8 mouse cellular contexts compared by ENCODE assay signal in genomic region chr4:129058207-129059092, GRCm38 (mm10). TPM values are rescaled to one million over a fixed set of nuclear protein-coding genes. Genes with fewer than 3 reads are reported as not detected.
DNase-seq lines count a peak whose midpoint lies in the region; ATAC-seq and TF ChIP-seq lines count a peak whose summit lies in the region.

Gene Rnf19b (plus strand): TSS chr4:129058271.

- peak within 1 kb of the TSS; percentile 99 for H3K4me2 ChIP-seq in embryonic facial prominence, embryonic 11.5 days (ENCODE audit: low read depth, low read length)
- H3K4me2 ChIP-seq in midbrain, postnatal 0 days (ENCODE audit: low read depth, low read length, poor library complexity, severe bottlenecking): peak within 1 kb of the TSS; percentile 88
- H3K4me2 ChIP-seq in stomach, embryonic 15.5 days: peak within 1 kb of the TSS; percentile 100

- no peaks in the 10 kb centered on the region for H3K79me2 ChIP-seq in heart, adult 2 months (replicated peaks; ENCODE audit: control insufficient read depth, insufficient read depth, low read length)
- H3K79me2 ChIP-seq in liver, adult 2 months (ENCODE audit: control insufficient read depth, insufficient read depth, low read length): peaks cover 12% of the 10 kb centered on the region; the same call in 1 of the 2 replicates

- peak; percentile 61 for DNase-seq in 3134 (ENCODE audit: extremely low read depth, insufficient read length, low spot score)
- DNase-seq in adrenal gland, adult 18-20 months (ENCODE audit: low spot score in 2 of 2): peak in 1 of 2 experiments; percentile 63
- peak; percentile 55 for DNase-seq in embryonic facial prominence, embryonic 11.5 days (ENCODE audit: low spot score)
- peak in 1 of 2 experiments; percentile 71 for DNase-seq in heart, adult 2 months
- DNase-seq in kidney, adult 18-20 months: peak; percentile 66
- no peak for DNase-seq in liver, adult 2 months (ENCODE audit: extremely low read depth, low read depth, low spot score)
- peak; percentile 21 for DNase-seq in midbrain, postnatal 0 days (ENCODE audit: low spot score)

- intact Hi-C loops in heart, adult 2 months (cut with DNase I): loop anchor here (2.0 to 5.0 kb wide), 4 partner anchors 36 to 336 kb away; partner anchors contain the start of genes S100pbp and Yars

- no peaks in the 10 kb centered on the region for H3K27me3 ChIP-seq in embryonic facial prominence, embryonic 11.5 days (ENCODE audit: control insufficient read depth, insufficient read depth, low read length)
- H3K27me3 ChIP-seq in heart, adult 2 months (ENCODE audit: control insufficient read depth, insufficient read depth, low read length): no peaks in the 10 kb centered on the region
- no peaks in the 10 kb centered on the region for H3K27me3 ChIP-seq in liver, adult 2 months (ENCODE audit: control insufficient read depth, insufficient read depth, low read length)
- H3K27me3 ChIP-seq in midbrain, postnatal 0 days (ENCODE audit: insufficient read depth, low read length): no peaks in the 10 kb centered on the region
- H3K27me3 ChIP-seq in stomach, embryonic 15.5 days (replicated peaks): no peaks in the 10 kb centered on the region

- peak within 1 kb of the TSS; percentile 79 for H3K27ac ChIP-seq in embryonic facial prominence, embryonic 11.5 days (replicated peaks; ENCODE audit: low read depth, low read length)
- peak within 1 kb of the TSS; percentile 86 for H3K27ac ChIP-seq in heart, adult 2 months
- peak within 1 kb of the TSS; percentile 48 for H3K27ac ChIP-seq in liver, adult 2 months (replicated peaks; ENCODE audit: insufficient read depth, low read depth, low read length)
- H3K27ac ChIP-seq in midbrain, postnatal 0 days (ENCODE audit: low read depth, low read length): peak within 1 kb of the TSS; percentile 92
- H3K27ac ChIP-seq in stomach, embryonic 15.5 days: peak within 1 kb of the TSS; percentile 88

- TF ChIP-seq EP300 in heart, adult 2 months (IDR thresholded peaks at IDR 0.05; ENCODE audit: insufficient read depth, low read depth, low read length): no peak

- under 1% methylated on average over 77 of the region's 107 CpGs for WGBS in embryonic facial prominence, embryonic 11.5 days
- under 1% methylated on average over 86 of the region's 107 CpGs for WGBS in heart, adult 2 months
- WGBS in liver, adult 2 months: under 1% methylated on average over 96 of the region's 107 CpGs
- WGBS in midbrain, postnatal 0 days: under 1% methylated on average over 69 of the region's 107 CpGs
- WGBS in stomach, embryonic 15.5 days: under 1% methylated on average over 85 of the region's 107 CpGs

- no peaks in the 10 kb centered on the region for H3K9me3 ChIP-seq in embryonic facial prominence, embryonic 11.5 days (replicated peaks; ENCODE audit: control insufficient read depth, low read length)
- H3K9me3 ChIP-seq in midbrain, postnatal 0 days (ENCODE audit: low read length): no peaks in the 10 kb centered on the region
- no peaks in the 10 kb centered on the region for H3K9me3 ChIP-seq in stomach, embryonic 15.5 days

- no peaks in the 10 kb centered on the region for H3K36me3 ChIP-seq in embryonic facial prominence, embryonic 11.5 days (replicated peaks; ENCODE audit: control insufficient read depth, insufficient read depth, low read depth, low read length)
- no peaks in the 10 kb centered on the region; the same call in 1 of the 2 replicates for H3K36me3 ChIP-seq in heart, adult 2 months (ENCODE audit: control insufficient read depth, insufficient read depth, low read length)
- H3K36me3 ChIP-seq in liver, adult 2 months (ENCODE audit: control insufficient read depth, insufficient read depth, low read length): no peaks in the 10 kb centered on the region
- no peaks in the 10 kb centered on the region for H3K36me3 ChIP-seq in midbrain, postnatal 0 days (ENCODE audit: insufficient read depth, low read length)
- no peaks in the 10 kb centered on the region for H3K36me3 ChIP-seq in stomach, embryonic 15.5 days

- peaks cover 9% of the 10 kb centered on the region; the same call in 1 of the 2 replicates for H3K4me1 ChIP-seq in embryonic facial prominence, embryonic 11.5 days (ENCODE audit: control insufficient read depth, insufficient read depth, low read length)
- no peaks in the 10 kb centered on the region; the same call in none of the 2 replicates for H3K4me1 ChIP-seq in heart, adult 2 months (ENCODE audit: control insufficient read depth, insufficient read depth, low read length)
- H3K4me1 ChIP-seq in liver, adult 2 months (ENCODE audit: control insufficient read depth, insufficient read depth, low read length): peaks cover 10% of the 10 kb centered on the region
- H3K4me1 ChIP-seq in midbrain, postnatal 0 days (ENCODE audit: insufficient read depth, low read length): peaks cover 4% of the 10 kb centered on the region; the same call in 1 of the 2 replicates
- peaks cover 10% of the 10 kb centered on the region for H3K4me1 ChIP-seq in stomach, embryonic 15.5 days

- no peak for TF ChIP-seq CTCF in heart, adult 2 months (IDR thresholded peaks at IDR 0.05)
- TF ChIP-seq CTCF in liver, adult 2 months (IDR thresholded peaks at IDR 0.05; ENCODE audit: low read depth, low read length): no peak
- no peak for TF ChIP-seq CTCF in midbrain, postnatal 0 days (IDR thresholded peaks at IDR 0.05)

- H3K9ac ChIP-seq in embryonic facial prominence, embryonic 11.5 days (replicated peaks; ENCODE audit: low read length): peak within 1 kb of the TSS; percentile 90
- H3K9ac ChIP-seq in heart, adult 2 months (ENCODE audit: low read depth, low read length): peak within 1 kb of the TSS; percentile 94
- peak within 1 kb of the TSS; percentile 88 for H3K9ac ChIP-seq in liver, adult 2 months (ENCODE audit: low read depth, low read length)
- H3K9ac ChIP-seq in midbrain, postnatal 0 days (replicated peaks; ENCODE audit: low read length, poor library complexity, severe bottlenecking): peak within 1 kb of the TSS; percentile 90
- H3K9ac ChIP-seq in stomach, embryonic 15.5 days: peak within 1 kb of the TSS; percentile 83

- TF ChIP-seq POLR2A in heart, adult 2 months (IDR thresholded peaks at IDR 0.05; ENCODE audit: insufficient read depth, low read depth, low read length): no peak
- no peak for TF ChIP-seq POLR2A in liver, adult 2 months (IDR thresholded peaks at IDR 0.05; ENCODE audit: extremely low read depth, insufficient read depth, low read length)

- ATAC-seq in embryonic facial prominence, embryonic 11.5 days (replicated peaks; ENCODE audit: insufficient number of reproducible peaks, low FRiP score, low TSS enrichment, low read depth): peak; percentile 67
- ATAC-seq in midbrain, postnatal 0 days (ENCODE audit: low FRiP score): peak; percentile 44
- peak; percentile 69 for ATAC-seq in stomach, embryonic 15.5 days (ENCODE audit: insufficient read depth, low FRiP score, low read depth)

- H3K4me3 ChIP-seq in embryonic facial prominence, embryonic 11.5 days (ENCODE audit: low read depth, low read length): peak within 1 kb of the TSS; percentile 87
- peak within 1 kb of the TSS; percentile 94 for H3K4me3 ChIP-seq in heart, adult 2 months
- H3K4me3 ChIP-seq in liver, adult 2 months (ENCODE audit: insufficient read depth, low read depth, low read length): peak within 1 kb of the TSS; percentile 70
- peak within 1 kb of the TSS; percentile 80 for H3K4me3 ChIP-seq in midbrain, postnatal 0 days (ENCODE audit: low read depth, low read length)
- peak within 1 kb of the TSS; percentile 85 for H3K4me3 ChIP-seq in stomach, embryonic 15.5 days (replicated peaks)

RNA-seq across cellular contexts. Expression of gene Rnf19b, which starts in this region (rescaled TPM):
- total RNA-seq in adrenal gland, adult 18-20 months (2021): 10 to 100 TPM; 28.6 to 41.3 TPM
- polyA plus RNA-seq in embryonic facial prominence, embryonic 11.5 days (2014; fragmentation: Nextera tagmentation; extraction: Ambion mirVana): 9.0 and 10.3 TPM in 2 replicates
- total RNA-seq in heart, adult 2 months (2021): 10 to 100 TPM; 27.1 to 28.1 TPM
- 21.1 and 24.7 TPM in 2 replicates for polyA plus RNA-seq in heart, adult 2 months (2012; rRNA removed)
- 35.0 and 46.2 TPM in 2 replicates for total RNA-seq in liver, adult 2 months (2014; rRNA removed)
- polyA plus RNA-seq in liver, adult 2 months (2012; rRNA removed): 44.0 and 49.1 TPM in 2 replicates
- 138 and 160 TPM in 2 replicates for total RNA-seq in midbrain, postnatal 0 days (2014; rRNA removed)
- 34.8 and 40.2 TPM in 2 replicates for polyA plus RNA-seq in midbrain, postnatal 0 days (2015; fragmentation: Nextera tagmentation; extraction: Ambion mirVana)
- 7.2 and 7.6 TPM in 2 replicates for polyA plus RNA-seq in stomach, embryonic 15.5 days (2015; fragmentation: Nextera tagmentation; extraction: Ambion mirVana)
